Mouse (Mus musculus): ENCODE measurements around the gene Hlcs.

DNA sequence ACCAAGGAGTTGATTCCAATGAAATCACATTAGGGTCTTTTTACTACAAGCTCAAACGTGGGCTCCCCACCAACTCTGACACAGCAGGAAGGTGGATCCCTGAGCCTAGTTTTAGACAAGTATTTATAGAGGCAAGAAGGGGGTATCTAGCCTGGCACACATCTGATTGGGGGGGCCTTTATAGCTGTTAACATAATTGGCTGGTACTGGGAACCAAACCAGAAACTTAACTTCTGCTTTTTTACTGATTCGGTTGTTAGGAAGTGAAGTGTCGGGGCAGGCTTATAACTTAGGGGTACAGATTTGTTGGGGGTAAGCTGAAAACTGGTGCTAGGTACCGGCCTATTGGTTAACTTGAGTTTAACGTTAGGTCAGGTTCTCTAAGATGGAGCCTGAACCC lies 6.9 kb upstream of the Hlcs start:
- TF ChIP-seq CTCF (IDR thresholded peaks at IDR 0.05; ENCODE audit: borderline replicate concordance, extremely low read depth, insufficient read depth, insufficient read length) (no peak), POLR2A (IDR thresholded peaks at IDR 0.05; ENCODE audit: borderline replicate concordance, extremely low read depth, insufficient read depth, insufficient read length, poor library complexity, severe bottlenecking) (no peak)
